Mouse (Mus musculus) C2C12 (cell line): ENCODE measurements at regions not wholly inside any gene's neighbourhood (a gene's known extent, or its start where the extent isn't known, plus 50 kb on each side); places are given as distances from the start of the nearest gene placed in this dataset.

Experiments
- CTCF ChIP-seq: IDR thresholded peaks from one replicate; pipeline ENCODE4 v1.5.1; 2011; ENCODE audit not compliant: control insufficient read depth, insufficient read depth, insufficient read length
- MAX ChIP-seq: IDR thresholded peaks from one replicate; pipeline ENCODE4 v1.6.1; 2011; ENCODE audit warnings: mild to moderate bottlenecking, control low read depth

GRCm38 (mm10) chr1:61141952-61142351 is 164.2 kb downstream of the Icos start:
- TF ChIP-seq CTCF (no peak), MAX (no peak)
